Mouse (Mus musculus): Measurements from ENCODE around the gene Pramel6.
"Not testable (repeated sequence)": the region's sequence is repeated elsewhere in the genome, so short reads cannot be mapped to it uniquely, and the experiment has no call there.

Pramel6 gene

GRCm38 (mm10) chr2:87506265-87506664, at the start of gene Pramel6:
Gene Pramel6, plus strand, starts transcription at chr2:87506565.
- no peak for DNase-seq

GRCm38 (mm10) chr2:87461769-87462168, 44.6 kb upstream of the Pramel6 start:
- DNase-seq = no peak

- no peak for DNase-seq
Measured at GRCm38 (mm10) chr2:87480207-87480606, 26.2 kb upstream of the Pramel6 start.

- no peak for DNase-seq
Measured at GRCm38 (mm10) chr2:87481158-87481557, 25.2 kb upstream of the Pramel6 start.

- DNase-seq = no peak
Measured at GRCm38 (mm10) chr2:87482276-87482675, 24.1 kb upstream of the Pramel6 start.

GRCm38 (mm10) chr2:87496993-87497392, 9.4 kb upstream of the Pramel6 start, which contains the start of gene Pramel7:
Gene Pramel7, minus strand, starts transcription at chr2:87497093.
- not testable (repeated sequence) for DNase-seq

- DNase-seq = no peak
Measured at GRCm38 (mm10) chr2:87515046-87515445, 8.7 kb downstream of the Pramel6 start.

GRCm38 (mm10) chr2:87515457-87516060, 9.2 kb downstream of the Pramel6 start:
- DNase-seq = no peak

- DNase-seq = no peak
Measured at GRCm38 (mm10) chr2:87516581-87516980, 10.2 kb downstream of the Pramel6 start.

GRCm38 (mm10) chr2:87520651-87521050, 14.3 kb downstream of the Pramel6 start:
- no peak for DNase-seq

GRCm38 (mm10) chr2:87525899-87526616, 19.7 kb downstream of the Pramel6 start:
- DNase-seq = peak; percentile 2

GRCm38 (mm10) chr2:87531496-87531895, 25.1 kb downstream of the Pramel6 start, which contains the start of gene Olfr153:
Gene Olfr153, plus strand, starts transcription at chr2:87531796.
- no peak for DNase-seq

- no peak for DNase-seq
Measured at GRCm38 (mm10) chr2:87534826-87535225, 28.5 kb downstream of the Pramel6 start.

GRCm38 (mm10) chr2:87545442-87545841, 39.1 kb downstream of the Pramel6 start, which contains the start of gene Olfr1128:
Gene Olfr1128, minus strand, starts transcription at chr2:87545542.
- DNase-seq = no peak
